ENCODE assay signal across 8 mouse cellular contexts in the genomic region with DNA sequence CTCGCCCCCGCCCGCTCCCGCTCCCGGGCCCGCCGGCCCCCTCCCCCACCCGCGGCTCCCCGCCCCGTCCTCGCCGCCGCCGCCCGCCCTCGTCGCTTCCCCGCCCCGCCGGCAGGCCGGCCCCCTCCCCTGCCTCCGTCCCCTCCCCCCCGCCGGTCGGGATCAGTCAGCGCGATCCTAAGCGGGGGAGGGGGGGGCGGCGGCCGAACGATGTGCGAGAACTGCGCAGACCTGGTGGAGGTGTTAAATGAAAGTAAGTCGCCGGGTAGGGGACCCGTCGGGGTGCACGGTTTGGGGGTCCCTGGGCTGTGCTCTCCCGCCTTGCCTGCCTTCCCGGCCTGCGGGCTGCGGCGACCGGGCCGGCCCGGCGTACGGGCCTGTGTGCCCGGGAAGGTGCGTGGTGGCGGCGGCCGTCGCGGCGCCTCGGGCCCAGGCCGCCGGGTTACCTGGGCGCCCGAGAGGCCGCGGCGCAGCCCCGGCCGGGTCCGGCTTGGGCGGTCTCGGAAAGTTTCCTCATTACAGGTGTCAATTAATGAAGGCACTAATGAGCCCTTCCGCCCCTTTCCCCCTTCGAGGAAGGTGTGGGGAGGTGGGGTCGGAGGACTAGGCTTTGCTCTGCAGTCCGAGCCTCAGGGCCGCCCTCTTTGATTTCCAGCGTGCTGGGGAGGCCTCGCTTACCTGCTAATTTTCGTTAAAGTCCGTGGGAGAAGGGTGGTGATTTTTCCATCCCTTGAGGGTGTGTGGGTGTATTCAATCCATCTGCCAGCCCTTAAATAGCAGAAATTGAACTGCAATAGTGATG. TPM values are rescaled to one million over a fixed set of nuclear protein-coding genes. Genes with fewer than 3 reads are reported as not detected.
DNase-seq lines count a peak whose midpoint lies in the region; ATAC-seq lines count a peak whose summit lies in the region.

Gene Usp34, plus strand, starts transcription at position 132 of the 802 bp plus-strand sequence.

- DNase-seq in NIH3T3 (ENCODE audit: low read depth) = peak; percentile 79
- peak; percentile 61 for DNase-seq in cerebellum, adult 8-10 months
- peak; percentile 27 to 41 for DNase-seq in frontal cortex, postnatal 14 days (ENCODE audit: low spot score in 2 of 2)
- DNase-seq in layer of hippocampus, postnatal 25 days (ENCODE audit: extremely low spot score in 1 of 2, low spot score in 1 of 2) = peak; percentile 49 to 51
- DNase-seq in lung, postnatal 4 days = peak; percentile 78 to 83
- DNase-seq in retina, postnatal 7 days (ENCODE audit: low read depth, low spot score) = peak; percentile 60
- peak; percentile 61 for DNase-seq in urinary bladder, adult 2 months (ENCODE audit: low spot score)

- peak within 1 kb of the TSS; percentile 100 for H3K27ac ChIP-seq in hindbrain, embryonic 12.5 days

- H3K4me2 ChIP-seq in hindbrain, embryonic 12.5 days (replicated peaks) = peak within 1 kb of the TSS; percentile 63

- peaks cover 9% of the 10 kb centered on the region for H3K4me1 ChIP-seq in hindbrain, embryonic 12.5 days

- WGBS in hindbrain, embryonic 12.5 days = under 1% methylated on average over 44 of the region's 80 CpGs

- H3K27me3 ChIP-seq in hindbrain, embryonic 12.5 days = no peaks in the 10 kb centered on the region

- no peaks in the 10 kb centered on the region for H3K9me3 ChIP-seq in hindbrain, embryonic 12.5 days (replicated peaks)

- ATAC-seq in hindbrain, embryonic 12.5 days (ENCODE audit: low FRiP score) = peak; percentile 68

- peak within 1 kb of the TSS; percentile 93 for H3K9ac ChIP-seq in hindbrain, embryonic 12.5 days

- H3K36me3 ChIP-seq in hindbrain, embryonic 12.5 days = no peaks in the 10 kb centered on the region

- H3K4me3 ChIP-seq in hindbrain, embryonic 12.5 days = peak within 1 kb of the TSS; percentile 98

RNA-seq across cellular contexts. Expression of gene Usp34, which starts in this region (rescaled TPM):
- polyA plus RNA-seq in hindbrain, embryonic 12.5 days (2016; fragmentation: Nextera tagmentation; extraction: Ambion mirVana) = 29.1 and 34.0 TPM in 2 replicates
- total RNA-seq in layer of hippocampus, postnatal 25 days (2021) = 10 to 100 TPM; 82.1 to 97.4 TPM
- 31.1 and 31.2 TPM in 2 replicates for polyA plus RNA-seq in urinary bladder, adult 2 months (2012; rRNA removed)

Comparison
In these comparisons a context has a peak if more than half of its experiments do, and no peak if none do; other contexts are left out.
1. Peak in every context shown above with its lines: DNase-seq, ATAC-seq, H3K4me3 ChIP-seq and H3K27ac ChIP-seq.